Mouse (Mus musculus): ENCODE results near the gene Pold1.
A peak's percentile ranks its signal among the peaks of the same experiment; 100 is the strongest.

The Pold1 gene

GRCm38 (mm10) chr7:44582709-44583108 is 34.1 kb upstream of the Pold1 start:
- DNase-seq (ENCODE audit: low read depth, low spot score), result no peak

GRCm38 (mm10) chr7:44581637-44582036 is 33.0 kb upstream of the Pold1 start:
- no peak for DNase-seq (ENCODE audit: low read depth, low spot score)

GRCm38 (mm10) chr7:44576333-44576844 is 27.7 kb upstream of the Pold1 start:
- DNase-seq (ENCODE audit: low read depth, low spot score), result no peak

GRCm38 (mm10) chr7:44572956-44573484 is 24.4 kb upstream of the Pold1 start:
- DNase-seq (ENCODE audit: low read depth, low spot score), result no peak

GRCm38 (mm10) chr7:44572213-44572701 is 23.6 kb upstream of the Pold1 start, which contains the start of gene Napsa:
Gene Napsa (plus strand): TSS chr7:44572380.
- DNase-seq (ENCODE audit: low read depth, low spot score), result no peak

GRCm38 (mm10) chr7:44571811-44572210 is 23.2 kb upstream of the Pold1 start:
- no peak for DNase-seq (ENCODE audit: low read depth, low spot score)

GRCm38 (mm10) chr7:44570989-44571388 is 22.3 kb upstream of the Pold1 start:
- no peak for DNase-seq (ENCODE audit: low read depth, low spot score)

- no peak for DNase-seq (ENCODE audit: low read depth, low spot score)
Measured at GRCm38 (mm10) chr7:44568803-44569202, 20.2 kb upstream of the Pold1 start.

- DNase-seq (ENCODE audit: low read depth, low spot score), result no peak
Measured at GRCm38 (mm10) chr7:44565414-44565813, 16.8 kb upstream of the Pold1 start.

- DNase-seq (ENCODE audit: low read depth, low spot score), result no peak
Measured at GRCm38 (mm10) chr7:44564486-44564885, 15.8 kb upstream of the Pold1 start.

- no peak for DNase-seq (ENCODE audit: low read depth, low spot score)
Measured at GRCm38 (mm10) chr7:44563284-44563683, 14.6 kb upstream of the Pold1 start.

- peak; percentile 59 for DNase-seq (ENCODE audit: low read depth, low spot score)
Measured at GRCm38 (mm10) chr7:44560435-44561400, 12.1 kb upstream of the Pold1 start.

- DNase-seq (ENCODE audit: low read depth, low spot score), result no peak
Measured at GRCm38 (mm10) chr7:44557629-44558028, 9.0 kb upstream of the Pold1 start.

GRCm38 (mm10) chr7:44553826-44554225 is 5.2 kb upstream of the Pold1 start, which contains the start of gene Nr1h2:
Gene Nr1h2 (minus strand): TSS chr7:44553951.
- peak; percentile 94 for DNase-seq (ENCODE audit: low read depth, low spot score)

GRCm38 (mm10) chr7:44553196-44553764 is 4.6 kb upstream of the Pold1 start:
- peak; percentile 42 for DNase-seq (ENCODE audit: low read depth, low spot score)

GRCm38 (mm10) chr7:44552141-44552908 is 3.7 kb upstream of the Pold1 start:
- DNase-seq (ENCODE audit: low read depth, low spot score), result no peak

GRCm38 (mm10) chr7:44551731-44552130 is 3.1 kb upstream of the Pold1 start:
- DNase-seq (ENCODE audit: low read depth, low spot score), result no peak

GRCm38 (mm10) chr7:44551301-44551700 is 2.7 kb upstream of the Pold1 start:
- DNase-seq (ENCODE audit: low read depth, low spot score), result no peak

- DNase-seq (ENCODE audit: low read depth, low spot score), result no peak
Measured at GRCm38 (mm10) chr7:44550409-44550678, 1.7 kb upstream of the Pold1 start.

GRCm38 (mm10) chr7:44549621-44550408 is 1.2 kb upstream of the Pold1 start:
- DNase-seq (ENCODE audit: low read depth, low spot score), result no peak

- DNase-seq (ENCODE audit: low read depth, low spot score), result no peak
Measured at GRCm38 (mm10) chr7:44547725-44548124, 924 bp downstream of the Pold1 start.
